Mouse (Mus musculus): ENCODE results near the gene Krt83. TPM values are rescaled to one million over a fixed set of nuclear protein-coding genes. Genes with fewer than 3 reads are reported as not detected.
"Not testable (repeated sequence)": the region's sequence is repeated elsewhere in the genome, so short reads cannot be mapped to it uniquely, and the experiment has no call there.

The Krt83 gene
- total RNA-seq (2021), result not detected
- long read RNA-seq, experiment 1, result 0 reads
- long read RNA-seq, experiment 2, result 0 reads

GRCm38 (mm10) chr15:101491431-101491830 is at the start of gene Krt83:
TSS of gene Krt83 (minus strand) at chr15:101491512.
- DNase-seq (ENCODE audit: low spot score in 2 of 2), result no peak
- intact Hi-C loops (cut with DNase I), result loop anchor here (10.0 kb wide), 1 partner anchor 147 kb away; no protein-coding TSS in a partner anchor

- intact Hi-C loops (cut with DNase I), result no loop called here
- DNase-seq (ENCODE audit: low spot score in 2 of 2), result no peak
These were observed 47.2 kb upstream of the Krt83 start for GRCm38 (mm10) chr15:101538580-101538900.

GRCm38 (mm10) chr15:101537864-101538579 is 46.7 kb upstream of the Krt83 start:
- DNase-seq (ENCODE audit: low spot score in 2 of 2), result no peak
- intact Hi-C loops (cut with DNase I), result no loop called here

- DNase-seq (ENCODE audit: low spot score in 2 of 2), result no peak
- intact Hi-C loops (cut with DNase I), result no loop called here
These were observed 44.9 kb upstream of the Krt83 start for GRCm38 (mm10) chr15:101536054-101536850.

GRCm38 (mm10) chr15:101532720-101533119 is 41.4 kb upstream of the Krt83 start, which contains the start of gene Krt84:
TSS of gene Krt84 (minus strand) at chr15:101532820.
- no peak for DNase-seq (ENCODE audit: low spot score in 2 of 2)
- intact Hi-C loops (cut with DNase I), result no loop called here

GRCm38 (mm10) chr15:101522556-101523232 is 31.4 kb upstream of the Krt83 start:
- DNase-seq (ENCODE audit: low spot score in 2 of 2), result no peak
- intact Hi-C loops (cut with DNase I), result loop anchor here (5.0 kb wide), 1 partner anchor 195 kb away; no protein-coding TSS in a partner anchor

GRCm38 (mm10) chr15:101519792-101520191 is 28.5 kb upstream of the Krt83 start:
- intact Hi-C loops (cut with DNase I), result loop anchor here (1.0 to 5.0 kb wide), 4 partner anchors 179 to 455 kb away; no protein-coding TSS in a partner anchor
- DNase-seq (ENCODE audit: low spot score in 2 of 2), result peak; percentile 79 to 90

GRCm38 (mm10) chr15:101517161-101517560 is 25.8 kb upstream of the Krt83 start, which contains the start of gene Gm49425:
TSS of gene Gm49425 (minus strand) at chr15:101517261.
- intact Hi-C loops (cut with DNase I); DNase-seq (ENCODE audit: low spot score in 2 of 2): not testable (repeated sequence)

GRCm38 (mm10) chr15:101508247-101508646 is 16.9 kb upstream of the Krt83 start:
- DNase-seq (ENCODE audit: low spot score in 2 of 2), result no peak
- intact Hi-C loops (cut with DNase I), result no loop called here

GRCm38 (mm10) chr15:101506896-101507758 is 15.8 kb upstream of the Krt83 start:
- intact Hi-C loops (cut with DNase I), result no loop called here
- no peak for DNase-seq (ENCODE audit: low spot score in 2 of 2)

- DNase-seq (ENCODE audit: low spot score in 2 of 2), result no peak
- intact Hi-C loops (cut with DNase I), result loop anchor here (10.0 kb wide), 1 partner anchor 152 kb away; no protein-coding TSS in a partner anchor
These were observed 5.9 kb upstream of the Krt83 start for GRCm38 (mm10) chr15:101497181-101497580.

- no peak for DNase-seq (ENCODE audit: low spot score in 2 of 2)
- intact Hi-C loops (cut with DNase I), result loop anchor here (10.0 kb wide), 1 partner anchor 150 kb away; no protein-coding TSS in a partner anchor
These were observed 4.0 kb upstream of the Krt83 start for GRCm38 (mm10) chr15:101495266-101495665.

- intact Hi-C loops (cut with DNase I), result loop anchor here (10.0 kb wide), 1 partner anchor 149 kb away; no protein-coding TSS in a partner anchor
- DNase-seq (ENCODE audit: low spot score in 2 of 2), result no peak
These were observed 2.9 kb upstream of the Krt83 start for GRCm38 (mm10) chr15:101494203-101494602.

GRCm38 (mm10) chr15:101493713-101494112 is 2.4 kb upstream of the Krt83 start:
- no peak for DNase-seq (ENCODE audit: low spot score in 2 of 2)
- intact Hi-C loops (cut with DNase I), result loop anchor here (10.0 kb wide), 1 partner anchor 149 kb away; no protein-coding TSS in a partner anchor

- intact Hi-C loops (cut with DNase I), result loop anchor here (10.0 kb wide), 1 partner anchor 148 kb away; no protein-coding TSS in a partner anchor
- no peak for DNase-seq (ENCODE audit: low spot score in 2 of 2)
These were observed 1.4 kb upstream of the Krt83 start for GRCm38 (mm10) chr15:101492718-101493117.

- intact Hi-C loops (cut with DNase I), result no loop called here
- peak; percentile 36 to 44 for DNase-seq (ENCODE audit: low spot score in 2 of 2)
These were observed 5.2 kb downstream of the Krt83 start for GRCm38 (mm10) chr15:101485911-101486635.

GRCm38 (mm10) chr15:101484939-101485338 is 6.4 kb downstream of the Krt83 start:
- DNase-seq (ENCODE audit: low spot score in 2 of 2), result no peak

GRCm38 (mm10) chr15:101483646-101484045 is 7.7 kb downstream of the Krt83 start:
- no peak for DNase-seq (ENCODE audit: low spot score in 2 of 2)
- intact Hi-C loops (cut with DNase I), result no loop called here

More at GRCm38 (mm10) chr15:101484939-101485338, 6.4 kb downstream of the Krt83 start:
- intact Hi-C loops (cut with DNase I), result no loop called here
